Mouse (Mus musculus): ENCODE data around the gene Hist1h2ah. TPM values are rescaled to one million over a fixed set of nuclear protein-coding genes. Genes with fewer than 3 reads are reported as not detected.
A peak's percentile ranks its signal among the peaks of the same experiment; 100 is the strongest.
"Not testable (repeated sequence)": the region's sequence is repeated elsewhere in the genome, so short reads cannot be mapped to it uniquely, and the experiment has no call there.

Gene Hist1h2ah
- polyA plus RNA-seq, 1 experiment = not detected

DNA sequence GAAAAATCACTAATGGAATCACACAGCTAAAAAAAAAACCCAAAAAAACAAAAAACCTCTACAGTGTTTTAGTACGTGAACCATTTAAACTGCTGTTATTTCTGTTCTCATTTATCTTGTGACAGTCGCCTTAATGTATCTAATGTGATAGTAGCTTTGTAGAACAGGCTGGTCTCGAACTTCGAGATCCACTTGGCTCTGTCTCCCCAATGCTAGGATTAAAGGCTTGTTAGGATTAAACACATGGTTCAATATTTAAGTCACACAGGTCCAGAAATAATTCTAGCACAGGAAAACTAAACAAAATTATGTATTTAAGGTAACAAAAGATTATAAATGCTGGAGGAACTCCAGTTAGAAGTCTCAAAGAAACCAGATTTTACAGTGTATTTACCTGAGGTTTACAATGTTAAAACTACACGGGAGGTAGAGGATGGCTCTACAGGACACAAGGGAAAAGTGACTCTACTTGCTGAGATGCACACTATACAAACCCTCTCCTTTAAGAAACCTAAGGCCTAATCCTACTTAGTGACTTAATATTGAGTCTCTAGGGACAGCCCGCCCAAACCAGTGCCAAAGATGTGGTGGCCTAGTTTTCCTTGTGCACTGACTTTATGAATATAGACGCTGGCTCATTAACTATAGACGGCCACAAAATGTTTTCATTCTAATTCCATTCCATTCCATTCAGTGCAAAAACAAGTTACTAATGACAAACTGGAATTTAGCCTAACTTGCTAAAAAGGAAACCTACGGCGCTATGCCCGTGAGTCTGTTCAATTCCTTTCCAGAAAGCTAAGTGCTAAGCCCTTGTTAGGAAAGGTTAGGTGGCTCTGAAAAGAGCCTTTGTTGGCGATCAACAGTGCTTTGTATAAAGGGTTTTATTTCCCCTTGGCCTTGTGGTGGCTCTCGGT is 6.5 kb upstream of the Hist1h2ah start:
- H3K4me3 ChIP-seq (replicated peaks; ENCODE audit: insufficient read depth, low read depth, low read length) = peak overlapping the region; percentile 60
- TF ChIP-seq POLR2A (IDR thresholded peaks at IDR 0.05; ENCODE audit: borderline replicate concordance, insufficient read depth, low read length) (no peak), CTCF (IDR thresholded peaks at IDR 0.05; ENCODE audit: borderline replicate concordance, insufficient read depth, low read depth, low read length) (no peak)
- 4% methylated on average over 13 of the region's 13 CpGs for WGBS
- no peaks in the 10 kb centered on the region for H3K27me3 ChIP-seq (ENCODE audit: control insufficient read depth, insufficient read depth, low read length)
- DNase-seq = no peak
- H3K27ac ChIP-seq (ENCODE audit: insufficient read depth, low read length) = no peak overlapping the region; the same call in 1 of the 2 replicates
- H3K4me1 ChIP-seq (ENCODE audit: control insufficient read depth, insufficient read depth, low read length) = no peaks in the 10 kb centered on the region; the same call in 1 of the 2 replicates

GRCm38 (mm10) chr13:22041142-22041536 is 5.8 kb upstream of the Hist1h2ah start, which contains the start of gene Hist1h4i:
Hist1h4i (minus strand) TSS chr13:22041362.
- peak; percentile 95 to 98 for DNase-seq
- TF ChIP-seq POLR2A (IDR thresholded peaks at IDR 0.05; ENCODE audit: borderline replicate concordance, insufficient read depth, low read length) = peak; percentile 93; the same call in 1 of the 2 replicates
- H3K27me3 ChIP-seq (ENCODE audit: control insufficient read depth, insufficient read depth, low read length); H3K4me1 ChIP-seq (ENCODE audit: control insufficient read depth, insufficient read depth, low read length): not testable (repeated sequence)
- WGBS = under 1% methylated on average over 27 of the region's 27 CpGs
- H3K27ac ChIP-seq (ENCODE audit: insufficient read depth, low read length) = peak within 1 kb of the TSS; percentile 35; the same call in 1 of the 2 replicates
- H3K4me3 ChIP-seq (replicated peaks; ENCODE audit: insufficient read depth, low read depth, low read length) = peak within 1 kb of the TSS; percentile 52

- Histone ChIP-seq H3K4me1 (ENCODE audit: control insufficient read depth, insufficient read depth, low read length) (no peaks in the 10 kb centered on the region; the same call in 1 of the 2 replicates), H3K4me3 (replicated peaks; ENCODE audit: insufficient read depth, low read depth, low read length) (peak overlapping the region; percentile 52), H3K27me3 (ENCODE audit: control insufficient read depth, insufficient read depth, low read length) (no peaks in the 10 kb centered on the region), H3K27ac (ENCODE audit: insufficient read depth, low read length) (peak overlapping the region; percentile 35; the same call in 1 of the 2 replicates)
- WGBS = 2% methylated on average over 24 of the region's 24 CpGs
- DNase-seq = peak in 1 of 2 experiments; percentile 34
- TF ChIP-seq POLR2A (IDR thresholded peaks at IDR 0.05; ENCODE audit: borderline replicate concordance, insufficient read depth, low read length) = no peak
- TF ChIP-seq CTCF (IDR thresholded peaks at IDR 0.05; ENCODE audit: borderline replicate concordance, insufficient read depth, low read depth, low read length) = no peak
Measured at GRCm38 (mm10) chr13:22040464-22041141, 5.2 kb upstream of the Hist1h2ah start.

- DNase-seq = no peak
- WGBS = 11% methylated on average over 2 of the region's 2 CpGs
- TF ChIP-seq POLR2A (IDR thresholded peaks at IDR 0.05; ENCODE audit: borderline replicate concordance, insufficient read depth, low read length) = no peak
- no peak for TF ChIP-seq CTCF (IDR thresholded peaks at IDR 0.05; ENCODE audit: borderline replicate concordance, insufficient read depth, low read depth, low read length)
- no peaks in the 10 kb centered on the region for H3K27me3 ChIP-seq (ENCODE audit: control insufficient read depth, insufficient read depth, low read length)
- no peak overlapping the region for H3K27ac ChIP-seq (ENCODE audit: insufficient read depth, low read length)
- no peaks in the 10 kb centered on the region; the same call in 1 of the 2 replicates for H3K4me1 ChIP-seq (ENCODE audit: control insufficient read depth, insufficient read depth, low read length)
- no peak overlapping the region for H3K4me3 ChIP-seq (replicated peaks; ENCODE audit: insufficient read depth, low read depth, low read length)
Measured at GRCm38 (mm10) chr13:22039951-22040463, 4.6 kb upstream of the Hist1h2ah start.

GRCm38 (mm10) chr13:22039364-22039763 is 4.0 kb upstream of the Hist1h2ah start:
- Histone ChIP-seq H3K4me1 (ENCODE audit: control insufficient read depth, insufficient read depth, low read length) (no peaks in the 10 kb centered on the region; the same call in 1 of the 2 replicates), H3K27ac (ENCODE audit: insufficient read depth, low read length) (no peak overlapping the region), H3K27me3 (ENCODE audit: control insufficient read depth, insufficient read depth, low read length) (no peaks in the 10 kb centered on the region), H3K4me3 (replicated peaks; ENCODE audit: insufficient read depth, low read depth, low read length) (no peak overlapping the region)
- DNase-seq = no peak
- 76% methylated on average over 5 of the region's 5 CpGs for WGBS
- no peak for TF ChIP-seq POLR2A (IDR thresholded peaks at IDR 0.05; ENCODE audit: borderline replicate concordance, insufficient read depth, low read length)
- no peak for TF ChIP-seq CTCF (IDR thresholded peaks at IDR 0.05; ENCODE audit: borderline replicate concordance, insufficient read depth, low read depth, low read length)

DNA sequence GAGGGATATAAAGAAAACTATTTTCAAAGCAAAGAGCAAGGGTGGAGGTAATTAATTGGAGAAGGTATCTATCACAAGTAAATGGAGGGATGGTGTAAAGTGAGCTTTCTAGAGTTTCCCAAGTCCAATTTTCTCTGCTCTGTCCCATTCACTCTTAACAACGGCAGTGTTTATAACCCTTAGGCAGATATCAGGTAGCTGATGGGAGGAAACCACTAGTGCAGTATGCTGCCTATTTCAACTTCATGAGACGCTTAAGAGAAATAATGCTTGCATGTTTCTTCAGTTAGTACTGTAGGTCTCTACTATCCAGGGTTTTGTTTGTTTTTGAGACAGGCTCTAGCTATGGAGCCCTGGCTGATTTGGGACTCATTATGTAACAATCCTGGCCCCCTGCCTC is 2.0 kb upstream of the Hist1h2ah start:
- Histone ChIP-seq H3K4me1 (ENCODE audit: control insufficient read depth, insufficient read depth, low read length) (no peaks in the 10 kb centered on the region; the same call in 1 of the 2 replicates), H3K27me3 (ENCODE audit: control insufficient read depth, insufficient read depth, low read length) (no peaks in the 10 kb centered on the region), H3K4me3 (replicated peaks; ENCODE audit: insufficient read depth, low read depth, low read length) (no peak overlapping the region), H3K27ac (ENCODE audit: insufficient read depth, low read length) (no peak overlapping the region)
- no peak for DNase-seq
- WGBS = 89% methylated on average over 2 of the region's 2 CpGs
- TF ChIP-seq CTCF (IDR thresholded peaks at IDR 0.05; ENCODE audit: borderline replicate concordance, insufficient read depth, low read depth, low read length) = no peak
- TF ChIP-seq POLR2A (IDR thresholded peaks at IDR 0.05; ENCODE audit: borderline replicate concordance, insufficient read depth, low read length) = no peak

- WGBS = 54% methylated on average over 3 of the region's 3 CpGs
- DNase-seq = no peak
- Histone ChIP-seq H3K4me1 (ENCODE audit: control insufficient read depth, insufficient read depth, low read length) (no peaks in the 10 kb centered on the region; the same call in 1 of the 2 replicates), H3K27ac (ENCODE audit: insufficient read depth, low read length) (no peak overlapping the region), H3K4me3 (replicated peaks; ENCODE audit: insufficient read depth, low read depth, low read length) (no peak overlapping the region), H3K27me3 (ENCODE audit: control insufficient read depth, insufficient read depth, low read length) (no peaks in the 10 kb centered on the region)
- no peak for TF ChIP-seq POLR2A (IDR thresholded peaks at IDR 0.05; ENCODE audit: borderline replicate concordance, insufficient read depth, low read length)
Measured at GRCm38 (mm10) chr13:22036986-22037385, 1.6 kb upstream of the Hist1h2ah start.

All from cerebellum, adult 2 months (tissue).